Mouse (Mus musculus) embryonic fibroblast, embryonic 13.5 days (primary cell): ENCODE data around the gene Myom1. TPM values are rescaled to one million over a fixed set of nuclear protein-coding genes. Genes with fewer than 3 reads are reported as not detected.
A peak's percentile ranks its signal among the peaks of the same experiment; 100 is the strongest.

Experiments
- H3K27ac ChIP-seq: 2 replicates; pipeline ENCODE4 v1.5.1; 2012; ENCODE audit warnings: low read length, control low read depth, inconsistent platforms; ENCODE audit not compliant: insufficient read depth
- H3K4me1 ChIP-seq: 2 replicates; pipeline ENCODE4 v1.6.1; 2011; ENCODE audit warnings: low read length; ENCODE audit not compliant: control insufficient read depth, insufficient read depth
- H3K4me3 ChIP-seq: 2 replicates; pipeline ENCODE4 v1.5.1; 2011; ENCODE audit warnings: mild to moderate bottlenecking, control low read depth, low read length; ENCODE audit not compliant: insufficient read depth
- CTCF ChIP-seq: IDR thresholded peaks from 2 replicates; pipeline ENCODE4 v1.5.1; 2011; ENCODE audit warnings: mild to moderate bottlenecking, control low read depth, low read length, moderate library complexity, borderline replicate concordance; ENCODE audit not compliant: insufficient read depth
- POLR2A ChIP-seq: IDR thresholded peaks from 2 replicates; pipeline ENCODE4 v1.6.1; 2011; ENCODE audit warnings: low read depth, mild to moderate bottlenecking, control low read depth, low read length, moderate library complexity
- polyA plus RNA-seq: library from polyadenylated mRNA; stranded (reverse); fragments of >200 nt; gene quantifications from 2 replicates; pipeline ENCODE4 v1.2.4, GENCODE M21; 2011; ENCODE audit warnings: low read depth; ENCODE audit not compliant: missing spikeins, insufficient read length

Gene Myom1
- polyA plus RNA-seq, 1 experiment: 8.7 TPM

- Histone ChIP-seq H3K27ac (no peak overlapping the region), H3K4me3 (no peak overlapping the region), H3K4me1 (peaks cover 2% of the 10 kb centered on the region; the same call in 1 of the 2 replicates)
- no peak for TF ChIP-seq POLR2A
- TF ChIP-seq CTCF: no peak
These were observed 23.5 kb downstream of the Myom1 start for GRCm38 (mm10) chr17:71025922-71026321.

DNA sequence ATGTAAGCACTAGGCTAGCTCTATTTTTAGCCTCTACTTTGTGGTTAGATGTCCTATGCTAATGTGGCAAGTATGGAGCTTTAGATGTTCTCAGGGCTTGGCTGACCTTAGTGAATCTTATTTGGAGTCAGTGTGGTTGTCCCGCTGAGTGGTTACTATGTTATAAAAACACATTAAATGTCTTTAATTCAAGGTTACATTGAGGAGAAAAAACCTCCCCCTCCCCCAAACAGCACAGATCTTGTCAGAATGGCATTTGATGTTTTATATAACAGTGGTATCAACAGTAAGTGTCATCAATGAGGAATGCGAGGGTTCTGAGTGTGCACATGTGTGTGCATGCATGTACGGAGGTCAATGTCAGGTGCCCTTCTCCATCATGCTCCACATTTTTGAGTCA is 24.8 kb downstream of the Myom1 start:
- TF ChIP-seq CTCF (no peak), POLR2A (no peak)
- no peak overlapping the region for H3K4me3 ChIP-seq
- no peak overlapping the region for H3K27ac ChIP-seq
- H3K4me1 ChIP-seq: no peaks in the 10 kb centered on the region

- Histone ChIP-seq H3K4me1 (no peaks in the 10 kb centered on the region), H3K27ac (no peak overlapping the region), H3K4me3 (no peak overlapping the region)
- TF ChIP-seq CTCF (no peak), POLR2A (no peak)
These were observed 30.3 kb downstream of the Myom1 start for GRCm38 (mm10) chr17:71032719-71033118.

DNA sequence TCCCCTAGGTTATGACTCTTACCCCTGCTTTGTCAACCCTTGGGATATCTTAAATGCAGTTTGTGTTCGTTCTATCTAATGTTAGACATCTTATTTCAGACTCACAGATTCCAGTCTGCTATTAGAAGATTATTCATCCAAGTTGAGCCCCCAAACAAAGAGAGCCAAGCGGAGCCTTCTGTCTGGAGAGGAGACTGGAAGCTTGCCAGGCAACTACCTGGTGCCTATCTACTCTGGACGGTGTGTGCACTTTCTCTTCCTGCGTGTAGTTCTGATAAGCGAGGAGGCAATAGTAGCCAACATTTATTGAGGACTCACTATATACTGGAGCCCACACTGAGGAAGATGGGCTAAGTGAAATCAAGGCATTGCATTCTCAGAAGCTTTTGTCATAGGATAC is 32.0 kb downstream of the Myom1 start:
- TF ChIP-seq POLR2A (no peak), CTCF (no peak)
- Histone ChIP-seq H3K27ac (no peak overlapping the region), H3K4me1 (peaks cover under 1% of the 10 kb centered on the region; the same call in 1 of the 2 replicates), H3K4me3 (no peak overlapping the region)

- peaks cover 11% of the 10 kb centered on the region for H3K4me1 ChIP-seq
- no peak for TF ChIP-seq CTCF
- no peak for TF ChIP-seq POLR2A
- H3K27ac ChIP-seq: no peak overlapping the region
- no peak overlapping the region for H3K4me3 ChIP-seq
These were observed 34.8 kb downstream of the Myom1 start for GRCm38 (mm10) chr17:71037188-71037587.

- no peak for TF ChIP-seq POLR2A
- no peak for TF ChIP-seq CTCF
- Histone ChIP-seq H3K4me3 (no peak overlapping the region), H3K27ac (no peak overlapping the region), H3K4me1 (peaks cover 11% of the 10 kb centered on the region)
These were observed 36.4 kb downstream of the Myom1 start for GRCm38 (mm10) chr17:71038812-71039211.

GRCm38 (mm10) chr17:71039851-71040581 is 37.6 kb downstream of the Myom1 start:
- Histone ChIP-seq H3K4me1 (peaks cover 11% of the 10 kb centered on the region), H3K27ac (peak overlapping the region; percentile 42), H3K4me3 (no peak overlapping the region)
- TF ChIP-seq POLR2A (no peak), CTCF (no peak)

DNA sequence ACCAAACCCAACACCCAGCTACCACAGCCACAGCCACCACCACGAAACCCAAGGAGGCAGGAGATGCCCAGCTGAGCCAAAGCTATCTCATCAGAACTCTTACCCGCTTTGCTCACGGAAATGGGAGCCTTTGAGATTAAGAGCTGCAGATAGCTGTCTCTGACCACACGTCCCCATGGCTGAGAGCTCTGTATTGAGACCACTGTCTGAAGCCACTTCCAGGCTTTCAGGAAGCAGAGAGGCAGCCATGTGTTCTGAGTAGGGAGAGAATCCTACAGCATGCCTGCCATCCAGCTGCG is 38.1 kb downstream of the Myom1 start:
- no peak overlapping the region for H3K27ac ChIP-seq
- H3K4me1 ChIP-seq: peaks cover 11% of the 10 kb centered on the region
- no peak overlapping the region for H3K4me3 ChIP-seq
- TF ChIP-seq CTCF (no peak), POLR2A (no peak)

DNA sequence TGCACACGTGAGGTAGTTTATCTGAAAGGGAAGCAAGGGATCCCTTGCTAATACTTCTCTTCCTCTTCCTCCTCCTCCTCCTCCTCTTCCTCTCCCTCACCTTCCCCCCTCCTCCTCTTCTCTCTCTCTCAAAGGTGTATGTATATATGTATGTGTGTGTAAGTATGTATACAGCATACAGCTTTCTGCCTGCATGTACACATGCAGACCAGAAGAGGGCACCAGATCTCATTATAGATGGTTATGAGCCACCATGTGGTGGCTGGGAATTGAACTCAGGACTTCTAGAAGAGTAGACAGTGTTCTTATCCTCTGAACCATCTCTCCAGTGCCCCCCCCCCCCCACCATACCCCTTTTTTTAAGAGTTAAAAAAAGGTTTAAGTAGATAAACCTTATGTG is 40.2 kb downstream of the Myom1 start:
- no peak overlapping the region for H3K4me3 ChIP-seq
- peaks cover 11% of the 10 kb centered on the region for H3K4me1 ChIP-seq
- TF ChIP-seq POLR2A: no peak
- TF ChIP-seq CTCF: no peak
- H3K27ac ChIP-seq: no peak overlapping the region

GRCm38 (mm10) chr17:71045591-71045990 is 43.2 kb downstream of the Myom1 start:
- TF ChIP-seq POLR2A (no peak), CTCF (no peak)

GRCm38 (mm10) chr17:71046856-71047255 is 44.4 kb downstream of the Myom1 start:
- TF ChIP-seq CTCF (no peak), POLR2A (no peak)
- Histone ChIP-seq H3K4me1 (no peaks in the 10 kb centered on the region), H3K4me3 (no peak overlapping the region), H3K27ac (no peak overlapping the region)

More at GRCm38 (mm10) chr17:71045591-71045990, 43.2 kb downstream of the Myom1 start:
- Histone ChIP-seq H3K4me1 (peaks cover under 1% of the 10 kb centered on the region; the same call in 1 of the 2 replicates), H3K4me3 (no peak overlapping the region), H3K27ac (no peak overlapping the region)
